Mouse (Mus musculus) kidney, adult 11 months (tissue): Measurements from ENCODE around the gene Rbm34.

Source experiments
- DNase-seq: peaks from one replicate; pipeline ENCODE4 v3.0.0; 2022

The Rbm34 gene

DNA sequence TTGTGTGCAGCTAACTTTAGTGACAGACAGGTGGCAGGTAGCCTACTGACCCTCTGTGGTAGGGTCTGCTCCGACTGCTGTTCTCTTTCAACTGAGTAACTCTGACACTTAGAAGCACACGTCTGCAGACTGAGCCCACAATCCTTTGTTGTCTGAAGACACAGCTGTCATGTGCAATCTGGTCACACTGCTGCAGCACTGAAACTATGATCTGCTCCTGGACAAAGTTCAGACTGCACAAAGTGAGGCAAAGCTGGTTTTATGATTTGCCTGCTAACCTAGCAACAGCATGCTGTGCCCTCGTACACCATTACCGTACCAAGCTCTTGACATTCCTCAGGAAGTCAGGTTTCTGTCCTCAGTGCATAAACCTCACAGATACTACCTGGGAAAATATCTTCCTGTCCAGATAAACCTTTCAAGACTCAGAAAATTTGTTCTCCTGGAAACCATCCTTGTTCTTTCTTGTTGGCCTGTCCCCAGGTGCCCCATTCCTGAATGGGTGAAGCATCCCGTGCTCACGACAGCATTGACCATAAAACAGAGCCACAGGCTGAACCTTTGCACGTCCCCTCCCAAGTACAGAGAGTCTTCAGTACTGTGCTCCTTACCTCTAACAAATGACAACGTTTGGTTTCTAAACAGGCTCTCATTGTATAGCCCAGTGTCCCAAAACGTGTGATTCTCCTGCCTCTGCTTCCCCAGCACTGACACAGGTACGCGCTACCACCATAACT is 18.8 kb downstream of the Rbm34 start:
- DNase-seq, result no peak

DNA sequence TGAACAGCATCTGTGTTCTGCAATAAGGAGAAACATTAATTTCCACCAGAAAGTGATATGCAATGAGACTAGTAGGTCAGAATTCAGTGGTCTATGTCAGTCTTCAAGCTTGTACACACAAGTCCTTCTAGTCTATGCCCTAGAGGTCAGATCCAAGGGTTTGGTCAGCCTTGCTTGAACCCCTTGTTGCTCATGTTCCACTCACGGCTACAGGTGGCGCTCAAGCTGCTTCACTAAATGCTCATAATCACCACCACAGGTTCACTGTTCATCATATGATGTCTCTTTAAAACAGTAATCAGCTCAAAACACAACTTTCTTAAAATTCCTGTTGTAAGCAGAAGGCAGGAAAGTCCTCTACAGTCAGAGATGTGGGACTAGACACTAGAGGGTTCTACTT is 21.3 kb downstream of the Rbm34 start:
- DNase-seq, result no peak

DNA sequence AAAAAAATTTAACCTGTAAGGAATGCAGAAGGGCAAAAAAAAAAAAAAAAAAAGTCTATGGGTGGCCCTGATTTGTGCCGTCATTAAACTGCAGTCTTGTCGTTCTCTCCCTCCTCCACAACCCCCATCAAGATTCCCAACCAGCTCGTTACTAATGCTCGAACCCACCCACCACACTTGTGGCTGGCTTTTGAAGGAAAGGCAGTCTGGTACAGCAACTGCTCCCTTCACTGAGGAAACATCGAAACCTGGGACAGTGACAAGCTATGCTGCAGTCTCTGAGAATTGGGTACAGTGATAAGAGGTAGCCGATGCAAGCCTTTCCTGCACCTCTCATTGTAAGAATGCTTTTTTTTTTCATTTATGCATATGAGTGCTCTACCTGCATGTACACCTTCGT is 24.4 kb downstream of the Rbm34 start:
- no peak for DNase-seq

GRCm38 (mm10) chr8:126945730-126946163 is 25.1 kb downstream of the Rbm34 start, which contains the start of gene Tomm20:
Gene Tomm20 (minus strand): TSS chr8:126945844.
- DNase-seq, result peak; percentile 97

DNA sequence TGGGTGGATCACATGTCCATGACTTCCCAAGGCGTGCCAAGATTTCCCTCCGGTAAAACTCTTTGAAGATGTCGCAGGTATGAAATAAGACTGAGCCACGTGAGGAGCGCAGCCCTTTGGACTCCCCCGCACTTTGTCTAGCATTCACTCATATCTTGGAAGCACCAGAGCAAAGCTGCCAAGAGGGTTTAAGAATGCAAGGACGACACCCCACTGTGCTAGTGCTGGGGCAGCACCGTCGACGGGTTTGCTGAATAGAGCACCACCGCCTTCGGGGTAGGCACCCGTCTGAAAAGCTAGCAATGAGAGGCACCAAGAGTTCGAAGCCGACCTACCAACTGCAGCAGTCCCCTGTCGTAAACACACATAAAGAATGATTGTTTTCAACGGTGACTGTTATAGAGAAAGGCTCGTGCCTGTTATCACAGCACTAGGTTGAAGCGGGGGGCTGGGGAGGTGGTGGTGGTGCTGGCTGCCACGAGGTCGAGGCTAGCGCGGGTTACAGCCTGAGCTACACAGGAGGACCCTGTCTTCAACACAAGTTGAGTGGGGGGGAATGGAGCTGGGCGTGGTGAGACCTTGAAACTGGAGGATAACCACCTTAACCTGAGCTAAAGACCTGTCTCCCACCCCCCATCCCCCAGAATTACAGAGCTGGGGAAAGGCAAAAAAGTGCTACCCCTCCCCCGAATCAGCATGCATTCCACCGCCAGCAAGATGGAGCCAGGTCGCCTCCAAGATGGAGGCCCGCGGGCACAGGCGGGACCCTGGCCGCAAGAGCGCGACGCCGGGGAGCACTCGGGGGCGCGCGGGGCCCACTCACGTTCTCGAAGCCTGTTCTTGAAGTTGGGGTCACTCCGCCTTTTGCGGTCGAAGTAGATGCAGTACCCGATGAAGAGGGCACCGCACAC is 25.8 kb downstream of the Rbm34 start:
- DNase-seq, result peak; percentile 89

GRCm38 (mm10) chr8:126943565-126943964 is 27.3 kb downstream of the Rbm34 start:
- no peak for DNase-seq

GRCm38 (mm10) chr8:126937337-126937736 is 33.5 kb downstream of the Rbm34 start:
- DNase-seq, result no peak

DNA sequence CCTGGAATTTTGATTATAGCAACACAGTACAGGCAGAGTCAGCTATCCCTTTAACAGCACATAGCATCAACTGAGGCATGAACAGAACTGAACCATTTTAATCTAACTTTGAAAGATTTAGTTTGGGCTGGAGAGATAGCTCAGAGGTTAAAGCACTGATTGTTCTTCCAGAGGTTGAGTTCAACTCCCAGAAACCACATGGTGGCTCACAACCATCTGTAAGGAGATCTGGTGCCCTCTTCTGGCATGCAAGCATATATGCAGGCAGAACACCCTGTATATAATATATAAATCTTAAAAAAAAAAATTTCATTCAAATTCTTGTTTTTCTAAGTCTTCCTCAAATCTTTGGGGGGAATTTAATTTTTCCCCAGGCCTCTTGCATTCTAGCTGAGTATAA is 34.9 kb downstream of the Rbm34 start:
- DNase-seq, result no peak

- no peak for DNase-seq
Observed at GRCm38 (mm10) chr8:126935387-126935786, 35.5 kb downstream of the Rbm34 start.

- no peak for DNase-seq
Observed at GRCm38 (mm10) chr8:126932656-126933055, 38.2 kb downstream of the Rbm34 start.

DNA sequence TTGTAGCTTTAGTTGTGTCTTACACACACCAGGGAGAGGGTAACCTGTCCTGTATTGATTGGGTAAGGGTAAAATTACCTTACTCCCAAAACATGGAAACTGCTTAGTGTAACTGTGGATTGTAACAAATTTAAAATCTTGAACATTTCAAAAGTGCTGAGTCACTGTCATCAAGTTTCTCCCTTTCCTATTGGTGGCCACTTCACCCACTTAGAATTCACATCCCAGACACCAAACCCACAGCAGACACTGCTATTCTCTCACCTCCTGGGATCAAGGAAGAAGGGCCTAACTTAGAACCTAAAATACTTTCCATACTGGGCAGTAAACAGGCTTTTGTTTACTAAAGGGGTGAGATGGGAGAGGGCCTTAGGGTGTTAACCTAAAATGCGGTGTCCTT is 38.6 kb downstream of the Rbm34 start:
- no peak for DNase-seq

GRCm38 (mm10) chr8:126931720-126932119 is 39.2 kb downstream of the Rbm34 start:
- DNase-seq, result no peak

- DNase-seq, result peak; percentile 61
Observed at GRCm38 (mm10) chr8:126929607-126930161, 41.2 kb downstream of the Rbm34 start.

DNA sequence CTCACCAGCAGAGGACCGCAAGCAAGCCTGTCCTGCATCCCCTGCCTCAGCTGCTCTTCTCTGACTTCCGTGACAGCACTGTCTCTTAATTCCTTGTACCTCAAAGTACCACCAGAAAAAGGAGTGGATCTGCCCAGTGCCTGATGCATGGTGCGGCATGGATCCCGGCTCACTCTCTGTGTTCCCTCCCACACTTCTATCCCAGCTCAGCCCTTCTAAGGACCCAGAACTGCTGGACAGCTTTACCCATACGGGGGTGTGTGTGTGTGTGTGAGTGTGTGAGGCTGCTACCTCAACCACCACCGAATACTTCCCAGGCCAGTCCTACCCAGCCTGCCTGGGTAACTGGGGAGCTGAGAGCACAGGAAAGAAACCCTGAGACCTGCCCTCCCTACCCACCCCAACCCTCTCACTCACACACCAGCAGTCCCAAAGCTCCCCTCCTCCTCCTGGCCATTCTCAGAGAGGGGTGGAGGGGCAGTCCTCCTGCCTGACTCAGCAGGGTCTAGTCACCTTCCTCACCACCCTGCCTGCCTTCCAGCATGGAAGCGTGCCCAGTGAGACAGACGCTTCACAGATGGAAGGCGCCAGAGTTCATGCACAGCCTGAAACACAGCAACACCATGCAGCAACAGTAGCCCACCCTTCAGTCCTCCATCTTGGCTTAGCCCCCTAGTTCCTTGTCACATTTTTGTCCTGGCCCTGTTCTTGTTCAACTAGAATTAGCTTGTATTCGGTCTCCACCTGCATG is 41.9 kb downstream of the Rbm34 start:
- DNase-seq, result peak; percentile 50

DNA sequence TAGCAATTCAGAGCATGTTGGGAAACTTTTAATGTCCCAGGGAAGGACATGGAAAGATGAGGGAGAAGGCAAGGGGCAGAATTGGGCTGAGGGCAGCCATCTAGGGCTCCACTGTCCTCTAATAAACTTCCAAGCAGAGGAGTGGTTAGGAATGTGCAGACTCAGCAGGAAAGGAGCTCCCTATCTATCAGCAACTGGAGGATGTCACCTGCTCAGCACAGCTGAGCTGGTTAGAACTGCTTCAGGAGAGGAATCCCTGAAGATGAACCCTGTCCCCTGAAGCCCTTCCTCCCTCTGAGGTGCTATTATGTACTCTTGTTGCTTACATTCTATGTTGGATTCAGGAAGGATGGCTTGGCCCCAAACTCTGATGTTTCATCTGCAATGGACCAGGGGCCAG is 42.8 kb downstream of the Rbm34 start:
- peak; percentile 60 for DNase-seq

DNA sequence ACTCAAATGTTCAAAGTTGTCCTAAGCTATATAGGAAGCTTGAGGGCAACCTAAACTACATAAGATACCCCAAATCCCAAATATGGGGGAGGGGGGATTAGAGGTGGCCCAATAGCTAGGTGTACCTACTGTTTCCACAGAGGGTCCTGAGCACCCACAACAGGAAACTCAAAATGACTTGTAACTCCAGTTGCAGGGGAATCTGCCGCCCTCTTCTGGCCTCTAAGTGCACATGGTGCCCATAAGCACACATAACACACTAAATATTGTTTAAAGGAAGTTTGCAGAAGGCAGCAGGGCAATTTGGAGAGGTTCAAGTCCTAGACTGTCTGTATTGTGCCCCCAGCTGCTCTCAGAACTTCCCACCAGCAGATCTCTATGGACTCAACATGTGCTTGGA is 43.8 kb downstream of the Rbm34 start:
- no peak for DNase-seq

GRCm38 (mm10) chr8:126922981-126923380 is 47.9 kb downstream of the Rbm34 start:
- no peak for DNase-seq

DNA sequence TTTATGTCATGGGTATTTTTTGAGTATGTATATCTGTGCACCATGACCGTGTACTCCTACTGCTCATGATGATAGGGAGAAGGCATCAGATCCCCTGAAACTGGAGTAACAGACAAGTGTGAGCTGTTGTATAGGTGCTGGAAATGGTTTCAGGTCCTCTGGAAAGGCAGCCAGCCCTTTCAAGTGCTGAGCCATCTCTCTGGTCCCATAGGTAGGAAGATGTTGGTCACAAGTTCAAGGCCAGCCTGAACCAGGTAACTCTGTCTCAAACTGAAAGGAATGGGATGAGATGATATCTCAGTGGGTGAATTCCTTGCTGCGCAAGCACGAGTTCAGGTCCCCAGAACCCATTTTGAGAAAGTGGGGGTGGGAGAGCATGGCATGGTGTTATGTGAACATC is 49.4 kb downstream of the Rbm34 start:
- DNase-seq, result no peak

GRCm38 (mm10) chr8:126920845-126921244 is 50.0 kb downstream of the Rbm34 start:
- peak; percentile 86 for DNase-seq

DNA sequence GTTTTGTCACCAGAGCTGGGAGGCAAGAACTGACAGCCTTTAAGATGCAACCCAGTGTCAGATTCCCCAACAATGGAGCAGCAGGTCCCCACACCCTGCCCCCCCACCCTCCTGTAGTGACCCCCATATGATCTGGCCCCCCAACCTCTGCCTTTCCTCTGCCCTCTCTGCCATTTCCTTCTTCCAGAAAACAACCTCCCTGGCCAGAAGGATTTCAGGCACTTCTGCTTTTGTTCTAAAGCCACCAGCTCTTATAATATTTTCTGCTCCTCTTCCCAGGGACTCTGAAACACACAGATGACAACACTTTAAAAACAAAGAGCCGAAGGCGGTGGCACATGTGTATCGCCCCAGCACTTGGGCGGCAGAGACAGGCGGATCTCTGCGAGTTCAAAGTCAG is 50.5 kb downstream of the Rbm34 start:
- DNase-seq, result no peak

GRCm38 (mm10) chr8:126919703-126920102 is 51.2 kb downstream of the Rbm34 start:
- DNase-seq, result no peak

GRCm38 (mm10) chr8:126919255-126919654 is 51.6 kb downstream of the Rbm34 start:
- peak; percentile 54 for DNase-seq

DNA sequence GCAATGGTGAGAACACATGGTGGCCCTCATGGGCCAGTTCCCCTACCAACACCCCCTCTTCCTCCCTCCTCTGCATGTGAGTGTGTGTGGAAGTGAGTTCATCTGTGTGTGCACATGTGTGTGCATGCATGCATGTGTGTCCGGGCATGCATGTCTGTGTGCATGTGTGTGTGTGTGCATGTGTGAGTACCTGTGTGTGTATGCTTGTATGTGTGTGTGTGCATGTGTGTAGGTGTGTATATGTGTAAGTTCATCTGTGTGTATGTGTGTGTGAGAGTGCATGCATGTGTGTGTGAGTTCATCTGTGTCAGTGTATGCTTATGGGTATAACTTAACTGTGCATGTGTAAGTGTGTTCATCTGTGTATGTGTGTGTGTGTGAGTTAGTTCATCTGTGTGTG is 52.5 kb downstream of the Rbm34 start:
- no peak for DNase-seq
